Mouse (Mus musculus) embryonic stem cell, embryonic (primary cell): ENCODE data around the gene Klk8.

Experiments
- CTCF ChIA-PET, 4 experiments: fragments of 300-600 bp in 2 of 4; fragments of 350-600 bp in 2 of 4; sonication (Branson Sonifier 250); formaldehyde crosslinking; loops; one replicate each; lab custom pipeline; 2022; ENCODE audit warnings: inconsistent platforms in 2 of 4; lab: Charles Lee
- POLR2A ChIA-PET, 4 experiments: fragments of 300-600 bp in 2 of 4; fragments of 350-600 bp in 2 of 4; sonication (Branson Sonifier 250); formaldehyde crosslinking; loops; one replicate each; lab custom pipeline; 2022; ENCODE audit warnings: antibody characterized with exemption in 4 of 4, inconsistent platforms in 1 of 4; lab: Charles Lee

The Klk8 gene

GRCm38 (mm10) chr7:43841701-43842100 is 44.3 kb downstream of the Klk8 start, which contains the start of gene Klk5:
Gene Klk5 (plus strand): TSS chr7:43841971.
- POLR2A ChIA-PET: interaction anchor here in 1 of 4 experiments (0.6 kb wide), 1 partner anchor 51 kb away, joined by 3 read pairs; no protein-coding TSS in a partner anchor
- CTCF ChIA-PET: interaction anchor here in 1 of 4 experiments (0.6 kb wide), 1 partner anchor 680 kb away, joined by 4 read pairs; no protein-coding TSS in a partner anchor

- ChIA-PET POLR2A (interaction anchor here in 2 of 4 experiments (0.8 to 1.9 kb wide), 5 partner anchors 11 to 219 kb away, joined by 3 to 5 read pairs (median 4); no protein-coding TSS in a partner anchor), CTCF (interaction anchor here in 2 of 4 experiments (0.6 to 1.0 kb wide), 4 partner anchors 51 to 474 kb away, joined by 3 read pairs; no protein-coding TSS in a partner anchor)
Observed at GRCm38 (mm10) chr7:43843801-43844200, 46.4 kb downstream of the Klk8 start.

- ChIA-PET POLR2A (no interaction called here), CTCF (no interaction called here)
Observed at GRCm38 (mm10) chr7:43851616-43852015, 54.2 kb downstream of the Klk8 start.
